Mouse (Mus musculus) MEL (cell line): ENCODE measurements at regions not wholly inside any gene's neighbourhood (a gene's known extent, or its start where the extent isn't known, plus 50 kb on each side); places are given as distances from the start of the nearest gene placed in this dataset.

Source experiments
- DNase-seq: peaks from one replicate; pipeline ENCODE4 v3.0.0; 2011; ENCODE audit warnings: low read depth, low spot score
- H3K27ac ChIP-seq: 2 replicates; pipeline ENCODE4 v1.5.1; 2012; ENCODE audit warnings: low read depth, mild to moderate bottlenecking, control low read depth, low read length, moderate library complexity; ENCODE audit not compliant: control insufficient read depth
- H3K27me3 ChIP-seq, 2 experiments: fragments of 150-350 bp in 1 of 2; sonication (generic) in 1 of 2; 2 replicates each; pipeline ENCODE4 v1.6.1; 2012; ENCODE audit warnings: low read length in 2 of 2, mild to moderate bottlenecking in 2 of 2, improper control_type of control experiment in 1 of 2, moderate library complexity in 1 of 2; ENCODE audit not compliant: insufficient read depth in 2 of 2, control insufficient read depth in 1 of 2
- H3K36me3 ChIP-seq, 2 experiments: 2 replicates each; pipeline ENCODE4 v1.6.1; 2012 to 2014; ENCODE audit warnings: low read length in 2 of 2, improper control_type of control experiment in 1 of 2, inconsistent platforms in 1 of 2, mild to moderate bottlenecking in 1 of 2; ENCODE audit not compliant: insufficient read depth in 2 of 2, control insufficient read depth in 1 of 2
- H3K4me1 ChIP-seq, 2 experiments: fragments of 150-350 bp in 1 of 2; sonication (generic) in 1 of 2; 2 replicates each; pipeline ENCODE4 v1.6.1; 2012; ENCODE audit warnings: low read length in 2 of 2, improper control_type of control experiment in 1 of 2, mild to moderate bottlenecking in 1 of 2; ENCODE audit not compliant: insufficient read depth in 2 of 2, control insufficient read depth in 1 of 2
- H3K4me3 ChIP-seq, 2 experiments: fragments of 150-350 bp in 1 of 2; sonication (generic) in 1 of 2; 2 replicates each; pipeline ENCODE4 v1.5.1; 2012; ENCODE audit warnings: low read depth in 2 of 2, low read length in 2 of 2, mild to moderate bottlenecking in 2 of 2, moderate library complexity in 2 of 2, control low read depth in 1 of 2, improper control_type of control experiment in 1 of 2; ENCODE audit not compliant: control insufficient read depth in 1 of 2, insufficient read depth in 1 of 2
- H3K79me2 ChIP-seq: 2 replicates; pipeline ENCODE4 v1.6.1; 2012; ENCODE audit warnings: mild to moderate bottlenecking, low read length, moderate library complexity; ENCODE audit not compliant: control insufficient read depth, poor library complexity, insufficient read depth
- H3K9ac ChIP-seq: 2 replicates; pipeline ENCODE4 v1.6.1; 2012; ENCODE audit warnings: low read depth, mild to moderate bottlenecking, control low read depth, low read length, moderate library complexity; ENCODE audit not compliant: control insufficient read depth, poor library complexity, severe bottlenecking
- H3K9me3 ChIP-seq: fragments of 150-350 bp; sonication (generic); replicated peaks from 2 replicates; pipeline ENCODE4 v1.6.1; 2012; ENCODE audit warnings: mild to moderate bottlenecking, low read length, improper control_type of control experiment, moderate library complexity; ENCODE audit not compliant: insufficient read depth
- BHLHE40 ChIP-seq: IDR thresholded peaks from 2 replicates; pipeline ENCODE4 v1.6.1; 2012; ENCODE audit warnings: low read depth, mild to moderate bottlenecking, inconsistent platforms, low read length, improper control_type of control experiment, borderline replicate concordance
- ELF1 ChIP-seq: IDR thresholded peaks from 2 replicates; pipeline ENCODE4 v1.6.1; 2014; ENCODE audit warnings: low read depth, mild to moderate bottlenecking, inconsistent platforms, low read length, improper control_type of control experiment, moderate library complexity
- EP300 ChIP-seq, 2 experiments: IDR thresholded peaks; 2 replicates each; pipeline ENCODE4 v1.6.1; 2011; ENCODE audit warnings: improper control_type of control experiment in 2 of 2, low read length in 2 of 2, low read depth in 1 of 2, mild to moderate bottlenecking in 1 of 2
- ETS1 ChIP-seq: IDR thresholded peaks from 2 replicates; pipeline ENCODE4 v1.6.1; 2012; ENCODE audit warnings: low read depth, mild to moderate bottlenecking, inconsistent platforms, low read length, improper control_type of control experiment, moderate library complexity
- GATA1 ChIP-seq: IDR thresholded peaks from 2 replicates; pipeline ENCODE4 v1.6.1; 2011; ENCODE audit warnings: low read depth, low read length, improper control_type of control experiment
- MXI1 ChIP-seq: IDR thresholded peaks from 2 replicates; pipeline ENCODE4 v1.6.1; 2011; ENCODE audit warnings: mild to moderate bottlenecking, low read depth, low read length, improper control_type of control experiment
- POLR2AphosphoS2 ChIP-seq: IDR thresholded peaks from 2 replicates; pipeline ENCODE4 v1.6.1; 2011; ENCODE audit warnings: low read length, improper control_type of control experiment
- RCOR1 ChIP-seq: IDR thresholded peaks from 2 replicates; pipeline ENCODE4 v1.6.1; 2012; ENCODE audit warnings: low read depth, mild to moderate bottlenecking, inconsistent platforms, low read length, improper control_type of control experiment
- SIN3A ChIP-seq: IDR thresholded peaks from 2 replicates; pipeline ENCODE4 v1.6.1; 2012; ENCODE audit warnings: low read length, improper control_type of control experiment, inconsistent platforms
- SMC3 ChIP-seq: IDR thresholded peaks from 2 replicates; pipeline ENCODE4 v1.6.1; 2011; ENCODE audit warnings: low read depth, low read length, improper control_type of control experiment
- ZMIZ1 ChIP-seq: IDR thresholded peaks from 2 replicates; pipeline ENCODE4 v1.6.1; 2012; ENCODE audit warnings: low read depth, mild to moderate bottlenecking, inconsistent platforms, low read length, improper control_type of control experiment, moderate library complexity

DNA sequence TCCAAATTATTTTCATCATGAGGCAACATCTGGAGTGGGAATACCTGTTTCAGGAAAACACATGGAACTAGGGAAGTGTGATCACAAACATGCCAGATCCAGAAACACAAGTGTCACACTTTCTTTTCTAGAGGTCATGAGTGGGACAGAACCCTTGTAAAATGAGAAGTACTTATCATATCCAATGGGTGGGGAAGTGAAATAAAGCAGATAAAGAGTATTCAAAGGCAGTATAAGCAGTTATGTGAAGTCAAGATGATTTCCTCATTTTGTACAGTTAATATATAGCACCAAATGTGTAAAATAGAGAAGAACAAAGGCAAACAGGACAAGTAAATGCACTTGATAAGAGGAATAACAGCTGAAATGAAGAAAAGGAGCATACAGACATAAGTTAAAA lies 62.0 kb upstream of the Esp36 start:
- no peaks in the 10 kb centered on the region for H3K79me2 ChIP-seq
- H3K9ac ChIP-seq: no peak overlapping the region
- H3K4me1 ChIP-seq: peaks cover 10 to 16% of the 10 kb centered on the region in 2 experiments
- peak overlapping the region; percentile 80 for H3K27ac ChIP-seq
- H3K36me3 ChIP-seq: peaks cover 0 to 13% of the 10 kb centered on the region in 2 experiments; a peak in 2 of 4 replicates
- TF ChIP-seq GATA1: peak; percentile 79
- no peak for TF ChIP-seq RCOR1
- peak; percentile 46 for TF ChIP-seq ETS1
- no peak for TF ChIP-seq SIN3A
- no peak for TF ChIP-seq ELF1
- TF ChIP-seq SMC3: no peak
- TF ChIP-seq EP300 (IDR thresholded peaks at IDR 0.05; ENCODE audit: low read depth in 1 of 2, low read length in 2 of 2): peak; percentile 69 to 81
- no peak for TF ChIP-seq POLR2AphosphoS2
- no peak for TF ChIP-seq MXI1
- TF ChIP-seq ZMIZ1: no peak
- no peak for TF ChIP-seq BHLHE40
- no peaks in the 10 kb centered on the region for H3K9me3 ChIP-seq
- no peak overlapping the region for H3K4me3 ChIP-seq
- DNase-seq: peak; percentile 63
- H3K27me3 ChIP-seq: no peaks in the 10 kb centered on the region
